Mouse (Mus musculus) gastrocnemius, postnatal 4 days (tissue): ENCODE results near the gene 1700001C19Rik. TPM values are rescaled to one million over a fixed set of nuclear protein-coding genes. Genes with fewer than 3 reads are reported as not detected.

Source experiments
- DNase-seq, 2 experiments: peaks; one replicate each; pipeline ENCODE4 v3.0.0; 2021 to 2022; ENCODE audit warnings: low spot score in 2 of 2, mixed read lengths in 2 of 2
- total RNA-seq, 2 experiments: library from RNA; stranded (reverse); gene quantifications; 2 replicates each; pipeline ENCODE4 v1.2.3; 2021

1700001C19Rik gene
- total RNA-seq, 2 experiments from 2014 or later, result not detected

DNA sequence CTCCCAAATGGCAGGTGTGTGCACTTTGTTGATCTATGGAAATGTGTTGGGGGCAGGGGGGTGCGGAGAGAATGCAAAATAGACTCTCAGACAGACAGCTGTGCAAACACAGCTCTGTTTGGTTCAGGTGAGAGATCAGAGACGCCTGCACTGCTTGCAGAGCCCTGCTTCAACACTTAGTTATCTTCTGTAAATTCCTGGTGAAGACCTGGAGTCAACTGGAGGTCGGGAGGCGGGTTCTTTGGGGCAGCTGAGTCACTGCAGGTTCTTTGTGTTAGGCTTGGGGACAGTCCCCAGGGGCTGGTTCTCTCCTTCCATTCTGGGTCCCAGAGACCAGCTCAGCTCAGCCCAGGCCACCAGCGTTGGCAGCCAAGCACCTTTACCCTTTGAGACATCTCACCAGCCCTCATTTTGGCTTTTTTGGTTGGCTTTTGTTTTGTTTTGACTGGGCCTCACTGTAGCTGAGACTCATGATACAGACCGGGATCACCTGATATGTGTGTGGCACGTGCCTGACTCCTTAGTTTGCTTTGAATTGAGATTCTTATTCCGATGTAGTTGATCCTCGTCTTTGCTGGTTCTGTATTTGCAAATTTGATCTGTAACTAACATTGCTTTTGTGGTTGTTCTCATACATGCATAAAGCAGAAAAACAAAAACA is 25.7 kb upstream of the 1700001C19Rik start:
- no peak for DNase-seq

DNA sequence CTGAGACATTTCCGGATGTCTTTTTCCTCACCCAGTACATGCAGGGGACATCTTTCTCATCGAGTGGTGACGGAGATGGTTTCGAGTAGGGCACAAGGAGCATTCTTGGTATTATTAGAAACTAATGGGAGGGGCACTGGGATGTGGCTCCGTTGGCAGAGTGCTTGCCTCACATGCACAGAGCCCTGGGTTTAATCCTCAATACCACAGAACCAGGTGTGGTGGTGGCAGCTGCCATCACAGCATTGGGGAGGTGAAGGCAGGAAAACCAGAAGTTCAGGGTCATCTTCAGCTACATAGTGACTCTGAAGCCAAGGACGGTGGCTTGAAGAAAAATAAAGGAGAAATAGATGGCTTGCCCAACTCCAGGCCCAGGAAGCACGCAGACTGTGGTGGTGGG is 25.0 kb upstream of the 1700001C19Rik start:
- no peak for DNase-seq

DNA sequence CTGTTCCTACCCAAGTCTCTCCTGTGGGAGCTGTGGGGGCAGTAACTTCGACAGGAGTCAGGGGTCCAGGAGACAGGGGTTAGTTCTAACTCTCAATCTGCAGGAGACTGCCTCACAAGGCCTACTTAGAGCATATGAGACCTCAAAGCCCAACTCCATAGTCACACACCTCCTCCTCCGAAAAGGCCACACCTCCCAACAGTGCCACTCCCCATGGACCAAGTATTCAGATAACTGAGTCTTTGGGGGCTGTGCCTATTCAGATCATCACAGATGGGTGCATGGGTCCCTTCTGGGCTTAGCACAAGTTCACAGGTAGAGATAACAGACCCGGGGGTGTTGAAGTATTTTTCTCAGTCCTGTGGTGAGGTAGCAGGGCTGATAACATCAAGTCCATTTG is 24.5 kb upstream of the 1700001C19Rik start:
- DNase-seq, result no peak

DNA sequence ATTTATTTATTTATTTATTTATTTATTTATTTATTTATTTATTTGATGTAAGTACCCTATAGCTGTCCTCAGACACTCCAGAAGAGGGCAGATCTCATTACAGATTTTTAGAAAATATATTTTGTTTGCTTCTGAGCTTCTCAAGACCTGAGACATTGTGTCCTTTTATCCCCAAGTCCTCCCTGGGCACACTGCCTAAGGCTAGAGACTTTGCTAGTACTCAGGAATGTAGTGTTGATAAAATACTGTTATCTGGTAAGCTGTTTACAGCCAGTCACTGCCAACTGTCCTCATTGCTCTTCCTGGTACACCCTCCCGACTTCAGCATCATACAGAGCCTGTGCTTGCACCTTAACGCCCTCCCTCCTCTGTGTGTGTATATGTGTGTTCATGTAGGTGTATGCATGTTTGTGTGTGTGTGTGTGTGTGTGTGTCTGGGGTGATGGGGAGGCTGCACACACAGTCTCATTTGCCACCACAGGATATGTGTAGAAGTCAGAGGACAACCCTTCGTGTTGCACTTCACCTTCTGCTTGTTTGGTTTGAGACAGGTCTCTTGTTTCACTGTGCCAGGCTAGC is 22.3 kb upstream of the 1700001C19Rik start:
- no peak for DNase-seq

- no peak for DNase-seq
Measured at GRCm38 (mm10) chr17:47458936-47459335, 21.8 kb upstream of the 1700001C19Rik start.

- DNase-seq, result no peak
Measured at GRCm38 (mm10) chr17:47458310-47458709, 21.1 kb upstream of the 1700001C19Rik start.

GRCm38 (mm10) chr17:47454675-47455074 is 17.5 kb upstream of the 1700001C19Rik start:
- no peak for DNase-seq

DNA sequence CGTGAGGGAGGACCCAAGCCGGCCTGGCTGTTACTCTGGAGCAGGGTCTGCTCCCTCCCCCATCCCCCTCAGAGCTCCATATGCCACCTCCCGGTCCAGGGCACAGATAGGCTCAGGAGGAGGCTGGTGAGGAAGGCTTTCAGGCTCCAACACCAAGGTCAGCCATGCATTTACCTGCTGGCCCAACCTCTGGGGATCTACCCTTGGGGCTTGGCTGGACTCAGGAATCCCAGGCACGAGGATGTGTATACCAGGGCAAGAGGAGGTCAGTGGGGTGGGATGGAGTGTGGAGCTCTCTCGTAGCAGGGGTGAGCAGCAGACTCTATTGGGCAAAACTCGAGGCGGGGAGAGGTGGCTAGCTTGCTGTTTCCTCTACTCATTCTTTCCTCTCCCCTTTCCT is 15.7 kb upstream of the 1700001C19Rik start:
- no peak for DNase-seq

DNA sequence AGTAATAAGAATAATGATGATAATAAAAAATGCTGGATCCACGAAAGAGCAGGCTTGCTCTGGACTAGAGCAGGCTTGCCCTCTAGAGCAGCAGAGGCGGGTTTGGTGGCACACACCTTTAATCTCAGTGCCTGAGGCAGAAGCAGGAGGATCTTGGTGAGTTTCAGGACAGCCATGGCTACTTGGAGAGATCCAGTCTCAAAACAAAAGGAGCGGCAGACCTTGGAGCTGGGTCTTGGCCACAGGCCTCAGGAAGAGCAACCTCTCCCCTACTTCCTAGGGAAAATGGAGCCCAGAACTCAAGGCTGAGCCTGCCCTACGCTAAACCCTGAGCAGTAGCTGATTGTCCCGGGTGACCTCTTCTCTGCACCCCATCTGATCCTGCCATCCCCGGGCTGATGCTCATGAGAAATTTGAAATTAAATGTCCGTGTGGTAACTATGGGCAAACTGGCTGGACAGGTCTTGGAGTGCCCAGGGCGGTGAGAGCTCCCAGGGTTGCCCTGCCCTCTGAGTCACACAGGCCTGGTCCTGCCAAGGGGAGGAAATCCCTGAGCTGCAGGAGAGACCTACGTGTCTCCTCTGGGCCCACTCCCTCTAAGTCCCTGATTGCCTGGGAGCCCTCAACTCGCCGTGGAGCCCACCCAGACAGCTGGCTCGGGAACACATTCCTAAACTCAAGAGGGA is 13.8 kb upstream of the 1700001C19Rik start:
- no peak for DNase-seq

GRCm38 (mm10) chr17:47450239-47450638 is 13.1 kb upstream of the 1700001C19Rik start:
- no peak for DNase-seq

GRCm38 (mm10) chr17:47449432-47449831 is 12.3 kb upstream of the 1700001C19Rik start:
- DNase-seq, result no peak

DNA sequence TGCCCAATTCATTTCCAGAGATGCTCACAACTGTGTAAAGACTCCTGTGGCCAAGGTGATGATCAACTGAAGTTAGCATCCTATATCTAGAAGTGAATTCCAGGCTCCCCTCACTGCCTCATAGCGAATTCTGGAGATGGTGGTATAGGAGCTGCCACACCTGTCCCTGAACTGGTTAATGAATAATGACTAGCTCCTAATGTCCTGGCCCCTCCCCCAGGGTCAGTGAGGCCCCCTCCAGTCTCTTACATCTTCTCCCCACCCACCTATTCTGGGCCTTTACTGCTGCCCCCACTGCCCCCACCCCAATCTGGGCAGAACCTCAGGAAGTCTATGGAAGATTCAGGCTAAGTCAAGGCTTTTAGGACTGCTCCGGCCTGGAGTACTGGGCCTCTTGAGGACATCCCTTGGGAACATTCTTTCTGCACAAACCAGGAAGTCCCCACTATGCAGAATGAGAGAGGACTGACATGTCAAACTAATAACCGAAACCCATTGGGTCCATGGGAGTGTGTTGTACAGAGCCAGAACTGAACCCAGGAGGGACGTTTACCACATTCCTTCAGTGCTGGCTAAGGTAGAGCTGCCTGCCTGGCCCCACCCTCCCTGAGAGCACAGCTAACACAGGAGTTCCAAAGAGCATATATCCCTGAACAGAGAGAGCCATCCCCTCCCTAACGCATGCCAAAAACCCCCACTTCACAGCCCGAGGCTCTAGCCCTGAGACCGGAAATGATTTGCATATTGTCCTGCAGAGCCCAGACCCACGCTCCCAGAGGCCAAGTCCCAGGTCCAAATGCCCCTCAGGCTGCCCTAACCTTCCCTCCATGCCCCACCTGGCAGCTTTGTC is 11.6 kb upstream of the 1700001C19Rik start:
- DNase-seq, result no peak

- DNase-seq, result no peak
Measured at GRCm38 (mm10) chr17:47446561-47446960, 9.4 kb upstream of the 1700001C19Rik start.

DNA sequence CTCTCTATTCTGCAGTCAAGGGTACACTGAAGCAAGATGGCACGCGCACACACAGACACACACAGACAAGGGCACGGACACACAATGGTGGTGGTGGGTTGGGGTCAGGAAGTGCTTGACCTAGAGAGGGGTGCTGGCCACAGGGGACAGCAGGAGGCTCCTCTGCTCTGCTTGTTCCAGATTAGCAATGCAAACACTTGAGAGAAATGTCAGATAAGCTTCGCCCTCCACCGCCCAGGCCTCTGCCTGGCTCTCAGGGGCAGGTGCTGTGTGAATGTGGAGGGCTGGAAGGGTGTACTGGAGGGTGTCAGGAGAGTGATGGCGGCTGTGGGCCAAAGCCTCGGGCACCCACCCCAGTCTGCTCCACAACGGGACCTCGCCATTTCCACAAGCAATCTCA is 8.8 kb upstream of the 1700001C19Rik start:
- no peak for DNase-seq

- DNase-seq, result no peak
Measured at GRCm38 (mm10) chr17:47445518-47445917, 8.3 kb upstream of the 1700001C19Rik start.

DNA sequence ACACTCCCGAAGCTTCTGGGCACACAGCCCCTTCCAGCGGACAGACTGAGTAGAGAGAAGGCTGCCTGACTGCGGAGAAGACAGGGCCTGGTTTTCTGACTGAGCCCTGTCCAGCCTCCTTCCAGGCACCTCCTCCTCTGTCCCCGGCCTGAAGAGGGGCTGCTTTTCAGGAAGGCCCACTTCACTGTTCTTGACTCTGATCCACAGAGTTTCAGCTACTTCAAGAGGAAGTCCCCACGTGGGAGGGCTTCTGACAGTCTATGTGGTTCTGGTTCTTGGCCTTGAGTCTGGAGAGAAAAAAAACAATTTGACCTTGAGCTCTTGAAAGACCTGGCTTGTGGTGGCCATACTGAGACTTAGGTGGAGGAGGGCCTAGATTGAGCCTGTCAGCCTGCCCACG is 6.9 kb upstream of the 1700001C19Rik start:
- DNase-seq, result no peak

GRCm38 (mm10) chr17:47442271-47442670 is 5.1 kb upstream of the 1700001C19Rik start:
- no peak for DNase-seq

- DNase-seq, result no peak
Measured at GRCm38 (mm10) chr17:47441296-47442051, 4.3 kb upstream of the 1700001C19Rik start.

- DNase-seq, result no peak
Measured at GRCm38 (mm10) chr17:47440359-47440890, 3.2 kb upstream of the 1700001C19Rik start.

- no peak for DNase-seq
Measured at GRCm38 (mm10) chr17:47439396-47440028, 2.3 kb upstream of the 1700001C19Rik start.
